Mouse (Mus musculus) hindbrain, embryonic 11.5 days (tissue): ENCODE data around the gene Myo1a. TPM values are rescaled to one million over a fixed set of nuclear protein-coding genes. Genes with fewer than 3 reads are reported as not detected.

Experiments
- ATAC-seq: fragments of 200-750 bp; cut with Nextera tagmentation; 2 replicates; pipeline ENCODE4 v1.8.0; 2017; ENCODE audit warnings: mild to moderate bottlenecking, moderate TSS enrichment, moderate library complexity; ENCODE audit not compliant: low FRiP score
- DNase-seq: peaks from one replicate; pipeline ENCODE4 v3.0.0-alpha.2; 2015; ENCODE audit warnings: low spot score
- H3K27ac ChIP-seq: fragments of 300-500 bp; sonication (generic); 2 replicates; pipeline ENCODE4 v1.5.1; 2014; ENCODE audit warnings: mild to moderate bottlenecking, low read depth, low read length
- H3K27me3 ChIP-seq: fragments of 300-500 bp; sonication (generic); 2 replicates; pipeline ENCODE4 v1.6.1; 2014; ENCODE audit warnings: mild to moderate bottlenecking, low read length, moderate library complexity, mixed read lengths; ENCODE audit not compliant: control insufficient read depth, insufficient read depth
- H3K36me3 ChIP-seq: fragments of 300-500 bp; sonication (generic); 2 replicates; pipeline ENCODE4 v1.6.1; 2014; ENCODE audit warnings: mild to moderate bottlenecking, low read length, moderate library complexity, mixed read lengths; ENCODE audit not compliant: control insufficient read depth, insufficient read depth
- H3K4me1 ChIP-seq: fragments of 300-500 bp; sonication (generic); replicated peaks from 2 replicates; pipeline ENCODE4 v1.6.1; 2014; ENCODE audit warnings: low read length, mixed read lengths; ENCODE audit not compliant: control insufficient read depth, insufficient read depth
- H3K4me2 ChIP-seq: fragments of 300-500 bp; sonication (generic); replicated peaks from 2 replicates; pipeline ENCODE4 v1.6.1; 2014; ENCODE audit warnings: mild to moderate bottlenecking, low read depth, low read length
- H3K4me3 ChIP-seq: fragments of 300-500 bp; sonication (generic); 2 replicates; pipeline ENCODE4 v1.5.1; 2014; ENCODE audit warnings: low read depth, low read length
- H3K9ac ChIP-seq: fragments of 300-500 bp; sonication (generic); 2 replicates; pipeline ENCODE4 v1.6.1; 2014; ENCODE audit warnings: low read depth, low read length
- H3K9me3 ChIP-seq: fragments of 300-500 bp; sonication (generic); 2 replicates; pipeline ENCODE4 v1.6.1; 2016; ENCODE audit warnings: low read length; ENCODE audit not compliant: control insufficient read depth
- WGBS: fragments of 180-500 bp; shearing (Covaris S2); extraction: QIAGEN DNeasy Blood & Tissue Kit; methylation state at CpG from one replicate; pipeline ENCODE4 v1.1.7; 2014; 5-methylcytosine and 5-hydroxymethylcytosine counted together
- polyA plus RNA-seq: library from polyadenylated mRNA; unstranded; fragments of >200 nt; fragmentation: Nextera tagmentation; extraction: Ambion mirVana; gene quantifications from 2 replicates; pipeline ENCODE4 v1.2.1, GENCODE M21; 2014

Gene Myo1a
- polyA plus RNA-seq, 1 experiment from 2014 or later, result 0.57 TPM

GRCm38 (mm10) chr10:127744661-127745060 lies 39.7 kb downstream of the Myo1a start:
- 74% methylated on average over 5 of the region's 5 CpGs for WGBS

GRCm38 (mm10) chr10:127745886-127746285 lies 40.9 kb downstream of the Myo1a start:
- ATAC-seq, result no peak
- Histone ChIP-seq H3K27me3 (no peaks in the 10 kb centered on the region), H3K4me2 (no peak overlapping the region), H3K4me3 (no peak overlapping the region), H3K27ac (no peak overlapping the region), H3K9ac (no peak overlapping the region), H3K36me3 (peaks cover 36% of the 10 kb centered on the region), H3K4me1 (peaks cover 6% of the 10 kb centered on the region; the same call in 1 of the 2 replicates), H3K9me3 (no peaks in the 10 kb centered on the region)
- no peak for DNase-seq
- 90% methylated on average over 5 of the region's 5 CpGs for WGBS

More at GRCm38 (mm10) chr10:127744661-127745060, 39.7 kb downstream of the Myo1a start:
- peak; percentile 65 for DNase-seq
- no peak overlapping the region for H3K27ac ChIP-seq
- no peak overlapping the region for H3K4me2 ChIP-seq
- peaks cover 36% of the 10 kb centered on the region for H3K36me3 ChIP-seq
- peaks cover 6% of the 10 kb centered on the region; the same call in 1 of the 2 replicates for H3K4me1 ChIP-seq
- H3K9me3 ChIP-seq, result no peaks in the 10 kb centered on the region
- no peak overlapping the region for H3K4me3 ChIP-seq
- peak; percentile 28; the same call in 1 of the 2 replicates for ATAC-seq
- no peaks in the 10 kb centered on the region for H3K27me3 ChIP-seq
- H3K9ac ChIP-seq, result no peak overlapping the region

GRCm38 (mm10) chr10:127747254-127747653 lies 42.3 kb downstream of the Myo1a start:
- Histone ChIP-seq H3K9me3 (no peaks in the 10 kb centered on the region), H3K4me3 (no peak overlapping the region), H3K27me3 (no peaks in the 10 kb centered on the region), H3K4me2 (no peak overlapping the region), H3K27ac (no peak overlapping the region), H3K36me3 (peaks cover 26% of the 10 kb centered on the region), H3K9ac (no peak overlapping the region), H3K4me1 (peaks cover 6% of the 10 kb centered on the region; the same call in 1 of the 2 replicates)
- DNase-seq (no peak), ATAC-seq (no peak)
- WGBS, result 91% methylated on average over 8 of the region's 8 CpGs

- no peak overlapping the region for H3K4me2 ChIP-seq
- no peak overlapping the region for H3K4me3 ChIP-seq
- H3K4me1 ChIP-seq, result peaks cover 6% of the 10 kb centered on the region; the same call in 1 of the 2 replicates
- ATAC-seq (no peak), DNase-seq (no peak)
- no peak overlapping the region for H3K27ac ChIP-seq
- peaks cover 9% of the 10 kb centered on the region for H3K36me3 ChIP-seq
- 5% methylated on average over 7 of the region's 8 CpGs for WGBS
- no peak overlapping the region for H3K9ac ChIP-seq
- H3K9me3 ChIP-seq, result no peaks in the 10 kb centered on the region
- no peaks in the 10 kb centered on the region for H3K27me3 ChIP-seq
Measured at GRCm38 (mm10) chr10:127748847-127749612, 44.1 kb downstream of the Myo1a start.

GRCm38 (mm10) chr10:127750136-127750777 lies 45.3 kb downstream of the Myo1a start:
- H3K9ac ChIP-seq, result no peak overlapping the region
- peak overlapping the region; percentile 29 for H3K4me2 ChIP-seq
- no peak for ATAC-seq
- peaks cover 6% of the 10 kb centered on the region; the same call in 1 of the 2 replicates for H3K4me1 ChIP-seq
- H3K36me3 ChIP-seq, result peaks cover 4% of the 10 kb centered on the region; the same call in 1 of the 2 replicates
- 0 out of 2 replicates have a peak overlapping the region, but pooled peaks have one; percentile 10 for H3K4me3 ChIP-seq
- H3K27ac ChIP-seq, result no peak overlapping the region
- no peaks in the 10 kb centered on the region for H3K27me3 ChIP-seq
- 44% methylated on average over 24 of the region's 24 CpGs for WGBS
- DNase-seq, result no peak
- no peaks in the 10 kb centered on the region for H3K9me3 ChIP-seq

- Histone ChIP-seq H3K36me3 (no peaks in the 10 kb centered on the region), H3K4me2 (no peak within 1 kb of the TSS; the same call in 1 of the 2 replicates), H3K27ac (no peak within 1 kb of the TSS), H3K27me3 (no peaks in the 10 kb centered on the region), H3K9me3 (no peaks in the 10 kb centered on the region), H3K9ac (no peak within 1 kb of the TSS), H3K4me3 (no peak within 1 kb of the TSS), H3K4me1 (peaks cover 6% of the 10 kb centered on the region; the same call in 1 of the 2 replicates)
- no peak for ATAC-seq
- 60% methylated on average over 8 of the region's 8 CpGs for WGBS
- no peak for DNase-seq
Measured at GRCm38 (mm10) chr10:127751548-127751947, 46.6 kb downstream of the Myo1a start, which contains the start of gene Gpr182. Gpr182 (minus strand) TSS chr10:127751732.

- Histone ChIP-seq H3K27ac (no peak overlapping the region), H3K9me3 (no peaks in the 10 kb centered on the region), H3K27me3 (no peaks in the 10 kb centered on the region), H3K9ac (no peak overlapping the region), H3K4me2 (no peak overlapping the region), H3K4me1 (no peaks in the 10 kb centered on the region), H3K36me3 (no peaks in the 10 kb centered on the region), H3K4me3 (no peak overlapping the region)
- DNase-seq, result no peak
- WGBS, result 86% methylated on average over 6 of the region's 6 CpGs
- ATAC-seq, result no peak
Measured at GRCm38 (mm10) chr10:127754566-127755166, 49.7 kb downstream of the Myo1a start.

- no peaks in the 10 kb centered on the region for H3K9me3 ChIP-seq
- no peak overlapping the region for H3K27ac ChIP-seq
- H3K4me1 ChIP-seq, result no peaks in the 10 kb centered on the region
- H3K27me3 ChIP-seq, result no peaks in the 10 kb centered on the region
- DNase-seq (no peak), ATAC-seq (no peak)
- H3K36me3 ChIP-seq, result no peaks in the 10 kb centered on the region
- H3K4me2 ChIP-seq, result no peak overlapping the region
- H3K4me3 ChIP-seq, result no peak overlapping the region
- H3K9ac ChIP-seq, result no peak overlapping the region
- 79% methylated on average over 3 of the region's 3 CpGs for WGBS
Measured at GRCm38 (mm10) chr10:127755246-127755645, 50.3 kb downstream of the Myo1a start.
